17 mouse cellular contexts compared by ENCODE assay signal in genomic region chr4:56263822-56264221, GRCm38 (mm10).
DNase-seq lines count a peak whose midpoint lies in the region; ATAC-seq and TF ChIP-seq lines count a peak whose summit lies in the region.
"Had no signal": no experiment of that assay in that cellular context is flagged by ENCODE, and none has a peak within 500 bp of the region (broad histone marks: within the 10 kb centered on the region; RNA-seq: fewer than 3 reads in every experiment).

No protein-coding gene starts in this region.

- no peaks in the 10 kb centered on the region for H3K36me3 ChIP-seq in limb, embryonic 14.5 days (ENCODE audit: control insufficient read depth, insufficient read depth, low read length)
- no peaks in the 10 kb centered on the region for H3K36me3 ChIP-seq in limb, embryonic 10.5 days
- H3K36me3 ChIP-seq in hindbrain, embryonic 11.5 days (ENCODE audit: control insufficient read depth, insufficient read depth, low read length): no peaks in the 10 kb centered on the region
- H3K36me3 ChIP-seq in midbrain, embryonic 10.5 days: no peaks in the 10 kb centered on the region
- H3K36me3 ChIP-seq: kidney, embryonic 15.5 days; liver, embryonic 12.5 days; lung, embryonic 15.5 days; neural tube, embryonic 12.5 days had no signal

- H3K4me2 ChIP-seq in limb, embryonic 14.5 days (replicated peaks; ENCODE audit: low read depth, low read length, severe bottlenecking): no peak overlapping the region
- H3K4me2 ChIP-seq in hindbrain, embryonic 11.5 days (replicated peaks; ENCODE audit: low read depth, low read length): no peak overlapping the region
- H3K4me2 ChIP-seq: kidney, embryonic 15.5 days; liver, embryonic 12.5 days; lung, embryonic 15.5 days; neural tube, embryonic 12.5 days had no signal

- no peak for TF ChIP-seq POLR2A in limb, embryonic 14.5 days (IDR thresholded peaks at IDR 0.05; ENCODE audit: borderline replicate concordance, extremely low read depth, insufficient read depth, insufficient read length)

- TF ChIP-seq CTCF in gastrocnemius, adult 2 months (IDR thresholded peaks at IDR 0.05): no peak

- H3K9ac ChIP-seq in limb, embryonic 14.5 days (ENCODE audit: low read depth, low read length, severe bottlenecking): no peak overlapping the region
- no peak overlapping the region for H3K9ac ChIP-seq in hindbrain, embryonic 11.5 days (ENCODE audit: low read depth, low read length)
- H3K9ac ChIP-seq: forebrain, postnatal 0 days; kidney, embryonic 15.5 days; liver, embryonic 12.5 days; lung, embryonic 15.5 days; neural tube, embryonic 12.5 days had no signal

- ATAC-seq in limb, embryonic 14.5 days (ENCODE audit: low FRiP score, low read depth): peak; percentile 44; the same call in 1 of the 2 replicates
- ATAC-seq in hindbrain, embryonic 11.5 days (ENCODE audit: low FRiP score): no peak
- ATAC-seq: forebrain, postnatal 0 days; liver, embryonic 12.5 days; Patski had no signal

- no peaks in the 10 kb centered on the region for H3K27me3 ChIP-seq in limb, embryonic 14.5 days (ENCODE audit: control insufficient read depth, insufficient read depth, low read length)
- no peaks in the 10 kb centered on the region for H3K27me3 ChIP-seq in limb, embryonic 10.5 days (ENCODE audit: low read depth, poor library complexity, severe bottlenecking)
- H3K27me3 ChIP-seq in hindbrain, embryonic 11.5 days (ENCODE audit: control insufficient read depth, insufficient read depth, low read length): no peaks in the 10 kb centered on the region
- no peaks in the 10 kb centered on the region for H3K27me3 ChIP-seq in midbrain, embryonic 10.5 days (ENCODE audit: low read depth, poor library complexity, severe bottlenecking)
- H3K27me3 ChIP-seq: kidney, embryonic 15.5 days; liver, embryonic 12.5 days; lung, embryonic 15.5 days; neural tube, embryonic 12.5 days; Patski had no signal

- H3K27ac ChIP-seq in gastrocnemius, adult 2 months: peak overlapping the region; percentile 76
- no peak overlapping the region for H3K27ac ChIP-seq in limb, embryonic 14.5 days (replicated peaks; ENCODE audit: low read depth, low read length)
- H3K27ac ChIP-seq in limb, embryonic 10.5 days: no peak overlapping the region
- H3K27ac ChIP-seq in hindbrain, embryonic 11.5 days (ENCODE audit: low read depth, low read length): no peak overlapping the region
- no peak overlapping the region for H3K27ac ChIP-seq in midbrain, embryonic 10.5 days (replicated peaks)
- H3K27ac ChIP-seq: kidney, embryonic 15.5 days; liver, embryonic 12.5 days; lung, embryonic 15.5 days; neural tube, embryonic 12.5 days; stomach, postnatal 0 days had no signal

- peak; percentile 48 for DNase-seq in gastrocnemius, adult 2 months
- no peak for DNase-seq in gastrocnemius, postnatal 36 days
- peak; percentile 60 for DNase-seq in limb, embryonic 14.5 days (ENCODE audit: low spot score)
- no peak for DNase-seq in limb, embryonic 10.5 days (ENCODE audit: low spot score)
- DNase-seq in left cerebral cortex, postnatal 25 days (ENCODE audit: low spot score in 2 of 2): peak; percentile 16 to 51
- no peak for DNase-seq in hindbrain, embryonic 11.5 days (ENCODE audit: low spot score)
- no peak for DNase-seq in midbrain, embryonic 10.5 days (ENCODE audit: low spot score)
- DNase-seq: B cell, adult 2 months; cerebellum, postnatal 14 days; forebrain, postnatal 0 days; thymus, postnatal 4 days had no signal

- no peak overlapping the region for H3K4me3 ChIP-seq in gastrocnemius, adult 2 months
- H3K4me3 ChIP-seq in limb, embryonic 14.5 days (replicated peaks; ENCODE audit: low read length): no peak overlapping the region
- no peak overlapping the region for H3K4me3 ChIP-seq in limb, embryonic 10.5 days
- H3K4me3 ChIP-seq in hindbrain, embryonic 11.5 days (ENCODE audit: low read depth, low read length): no peak overlapping the region
- no peak overlapping the region for H3K4me3 ChIP-seq in midbrain, embryonic 10.5 days
- H3K4me3 ChIP-seq: kidney, embryonic 15.5 days; liver, embryonic 12.5 days; lung, embryonic 15.5 days; neural tube, embryonic 12.5 days had no signal

- peaks cover 10% of the 10 kb centered on the region; the same call in 1 of the 2 replicates for H3K4me1 ChIP-seq in limb, embryonic 14.5 days (ENCODE audit: control insufficient read depth, insufficient read depth, low read length)
- H3K4me1 ChIP-seq in limb, embryonic 10.5 days: peaks cover 11% of the 10 kb centered on the region
- H3K4me1 ChIP-seq in hindbrain, embryonic 11.5 days (replicated peaks; ENCODE audit: control insufficient read depth, insufficient read depth, low read length): no peaks in the 10 kb centered on the region
- no peaks in the 10 kb centered on the region for H3K4me1 ChIP-seq in midbrain, embryonic 10.5 days
- H3K4me1 ChIP-seq: kidney, embryonic 15.5 days; liver, embryonic 12.5 days; lung, embryonic 15.5 days; neural tube, embryonic 12.5 days had no signal

- H3K9me3 ChIP-seq in limb, embryonic 14.5 days (ENCODE audit: control insufficient read depth, low read length): no peaks in the 10 kb centered on the region
- H3K9me3 ChIP-seq in limb, embryonic 10.5 days (replicated peaks): no peaks in the 10 kb centered on the region
- no peaks in the 10 kb centered on the region for H3K9me3 ChIP-seq in hindbrain, embryonic 11.5 days (ENCODE audit: control insufficient read depth, low read length)
- no peaks in the 10 kb centered on the region for H3K9me3 ChIP-seq in midbrain, embryonic 10.5 days (replicated peaks)
- H3K9me3 ChIP-seq: kidney, embryonic 15.5 days; liver, embryonic 12.5 days; lung, embryonic 15.5 days; neural tube, embryonic 12.5 days had no signal

- intact Hi-C loops in gastrocnemius, adult 2 months (cut with DNase I): no loop called here
- intact Hi-C loops in gastrocnemius, postnatal 36 days (cut with DNase I): loop anchor here (5.0 kb wide), 1 partner anchor 58 kb away; no protein-coding TSS in a partner anchor
- intact Hi-C loops in left cerebral cortex, postnatal 25 days (cut with DNase I): no loop called here

Comparison
In these comparisons a context has a peak if more than half of its experiments do, and no peak if none do; other contexts are left out.
1. DNase-seq: peak in gastrocnemius, adult 2 months (single experiment), limb, embryonic 14.5 days (single experiment) and left cerebral cortex, postnatal 25 days (2 of 2); none in gastrocnemius, postnatal 36 days (0 of 2), limb, embryonic 10.5 days (single experiment), hindbrain, embryonic 11.5 days (single experiment) and midbrain, embryonic 10.5 days (single experiment).